Mouse (Mus musculus) c-Kit-positive CD71-positive TER-119-negative erythroid progenitor cells, embryonic 14.5 days (primary cell): ENCODE results near the gene Zbtb37.
A peak's percentile ranks its signal among the peaks of the same experiment; 100 is the strongest.

Experiments
- DNase-seq: peaks from one replicate; pipeline ENCODE4 v3.0.0-alpha.2; 2013; ENCODE audit warnings: low read depth

Zbtb37 gene

DNA sequence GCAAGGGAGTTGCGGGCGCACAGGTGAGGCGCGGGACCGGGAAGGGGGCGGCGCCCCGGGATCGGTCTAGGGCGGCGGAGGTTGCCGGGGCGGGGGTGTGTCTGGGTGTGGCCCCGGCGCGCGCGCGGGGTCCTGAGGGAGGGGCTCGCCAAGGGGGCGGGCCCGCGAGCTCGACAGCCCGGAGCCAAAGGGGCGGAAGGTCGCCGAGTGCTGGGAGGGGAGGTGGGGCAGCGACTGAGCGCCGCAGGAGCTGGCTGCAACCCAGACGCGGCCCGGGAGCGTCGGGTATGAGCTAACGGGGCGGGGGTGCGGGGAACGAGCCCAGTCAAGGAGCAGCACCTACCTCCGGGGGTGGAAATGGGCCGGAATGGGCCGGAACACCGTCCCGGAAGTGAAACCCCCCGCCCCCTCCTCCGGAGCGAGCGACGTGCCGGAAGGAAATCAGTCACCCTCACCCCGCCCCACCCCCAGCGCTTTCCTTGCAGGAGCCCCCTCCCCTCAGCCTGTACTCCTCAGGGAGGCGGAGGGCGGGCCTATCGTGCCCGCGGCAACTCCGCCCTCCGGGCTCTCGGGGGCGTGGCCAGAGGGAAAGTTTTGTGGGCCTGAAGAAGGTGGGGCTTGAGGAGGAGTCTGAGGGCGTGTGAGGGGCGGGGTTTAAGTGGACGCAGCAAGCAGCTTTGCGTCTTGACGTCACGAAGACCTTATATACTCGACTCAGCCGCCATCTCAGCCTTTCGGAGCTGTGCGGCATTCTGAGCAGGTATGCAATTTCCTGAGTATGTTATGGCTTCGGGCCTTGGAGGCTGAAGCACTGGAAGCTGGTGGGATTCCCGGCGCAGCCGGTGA lies at the start of gene Zbtb37:
Gene Zbtb37, minus strand, starts transcription at position 415 of the 846 bp plus-strand sequence.
- peak; percentile 99 for DNase-seq

DNA sequence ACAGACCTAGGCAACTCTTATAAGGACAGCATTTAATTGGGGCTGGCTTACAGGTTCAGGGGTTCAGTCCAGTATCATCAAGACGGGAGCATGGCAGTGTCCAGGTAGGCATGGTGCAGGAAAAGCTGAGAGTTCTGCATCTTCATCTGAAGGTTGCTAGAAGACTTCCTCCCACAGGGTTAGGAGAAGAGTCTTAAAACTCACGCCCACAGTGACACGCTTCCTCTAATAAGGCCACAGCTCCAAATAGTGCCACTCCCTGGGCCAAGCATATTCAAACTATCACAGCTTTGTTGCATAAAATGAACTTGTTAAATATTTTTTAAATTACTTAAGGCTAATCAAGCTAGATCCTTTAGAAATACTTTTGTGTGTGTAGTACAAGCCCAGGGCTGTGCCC lies 42.6 kb upstream of the Zbtb37 start:
- DNase-seq, result no peak

DNA sequence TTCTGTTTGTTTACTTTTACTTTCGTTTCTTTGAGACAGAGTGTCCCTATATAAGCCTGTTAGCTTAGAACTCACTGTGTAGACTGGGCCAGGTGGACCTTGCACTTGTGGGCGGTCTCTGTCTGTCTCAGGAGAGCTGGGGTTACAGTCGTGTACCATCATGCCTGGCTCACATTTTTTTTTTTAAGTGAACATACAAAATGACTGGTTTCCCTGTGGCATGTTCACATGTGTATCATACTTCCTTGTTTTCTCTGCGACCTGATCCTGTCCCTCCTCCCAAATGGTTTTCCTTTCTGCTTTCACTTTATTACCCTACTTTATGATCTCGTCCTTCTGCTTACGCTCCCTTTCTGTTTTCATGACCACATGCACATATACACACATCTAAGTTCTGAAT lies 41.6 kb upstream of the Zbtb37 start:
- DNase-seq, result no peak

DNA sequence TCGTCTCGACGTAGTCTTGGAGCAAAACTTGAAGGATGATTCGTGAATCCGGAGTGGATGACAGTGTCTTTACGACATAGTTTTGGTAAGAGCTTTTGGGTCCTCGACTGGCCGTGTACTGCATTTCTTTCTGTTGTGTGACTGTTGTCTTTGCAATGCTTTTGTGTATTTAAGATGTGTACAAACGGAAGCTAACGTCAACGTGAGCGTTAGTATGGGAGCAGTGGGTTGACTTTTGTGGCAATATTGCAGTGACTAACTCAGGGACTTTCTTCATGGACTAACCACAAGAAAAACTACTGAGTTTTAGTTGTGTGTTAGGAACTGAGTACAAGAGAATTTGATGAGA lies 36.6 kb upstream of the Zbtb37 start:
- DNase-seq, result no peak

- peak; percentile 93 for DNase-seq
Observed at GRCm38 (mm10) chr1:161070352-161071271, 36.0 kb upstream of the Zbtb37 start, which contains the start of the genes Dars2 and Cenpl. Gene Dars2, minus strand, starts transcription at chr1:161070658. Gene Cenpl, plus strand, starts transcription at chr1:161070713.

DNA sequence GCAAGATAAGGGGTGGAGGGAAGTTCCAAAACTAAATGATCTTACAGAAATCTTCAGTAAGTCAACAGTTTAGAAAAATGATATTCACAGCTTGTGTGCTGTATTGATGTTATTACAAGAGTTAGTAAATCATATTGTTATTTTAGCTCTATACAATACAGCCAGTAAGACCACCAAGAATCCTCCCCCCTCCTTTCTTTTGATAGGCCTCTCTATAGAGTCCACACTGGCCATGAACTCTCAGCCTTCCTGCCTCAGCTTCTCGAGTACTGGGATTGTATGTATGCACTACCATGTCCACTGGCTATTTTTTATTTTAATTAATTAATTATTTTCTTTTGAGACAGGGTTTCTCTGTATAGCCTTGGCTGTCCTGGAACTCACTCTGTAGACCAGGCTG lies 28.7 kb upstream of the Zbtb37 start:
- DNase-seq, result no peak

GRCm38 (mm10) chr1:161057164-161057563 lies 22.5 kb upstream of the Zbtb37 start:
- no peak for DNase-seq

GRCm38 (mm10) chr1:161046972-161047371 lies 12.3 kb upstream of the Zbtb37 start:
- no peak for DNase-seq

GRCm38 (mm10) chr1:161041261-161042020 lies 6.8 kb upstream of the Zbtb37 start:
- DNase-seq, result no peak

DNA sequence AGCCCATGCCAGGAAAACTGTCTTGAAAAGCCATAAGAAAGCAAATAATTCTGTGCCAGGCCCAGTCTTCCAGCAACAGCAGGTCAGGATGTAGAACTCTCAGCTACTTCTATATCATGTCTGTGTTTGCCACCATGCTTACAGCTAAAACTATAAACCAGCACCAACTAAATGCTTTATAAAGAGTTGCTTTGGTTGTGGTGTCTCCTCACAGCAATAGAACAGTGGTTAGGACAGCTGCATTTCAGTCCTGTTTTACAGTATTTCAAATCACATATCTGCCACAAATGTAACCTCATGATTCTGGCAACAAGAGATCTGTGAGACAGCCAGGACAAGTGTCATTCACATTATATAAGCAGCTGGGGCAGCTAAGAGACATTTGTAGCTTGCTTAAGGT lies 6.2 kb upstream of the Zbtb37 start:
- no peak for DNase-seq

DNA sequence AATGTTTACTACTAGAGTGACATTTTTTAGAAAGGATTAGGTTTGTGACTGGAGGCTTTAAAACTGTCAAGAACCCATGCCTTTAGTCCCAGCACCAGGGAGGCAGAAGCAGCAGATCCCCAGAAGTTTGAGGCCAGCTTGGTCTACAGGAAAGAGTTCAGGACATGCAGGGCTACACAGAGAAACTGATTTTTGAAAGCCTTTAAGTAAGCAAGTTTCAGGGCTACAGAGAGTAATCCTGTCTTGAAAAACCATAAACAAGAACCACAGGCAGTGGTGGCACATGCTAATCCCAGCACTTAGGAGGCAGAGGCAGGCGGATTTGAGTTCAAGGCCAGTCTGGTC lies 5.7 kb upstream of the Zbtb37 start:
- DNase-seq, result no peak

GRCm38 (mm10) chr1:161039741-161040425 lies 5.2 kb upstream of the Zbtb37 start:
- no peak for DNase-seq

DNA sequence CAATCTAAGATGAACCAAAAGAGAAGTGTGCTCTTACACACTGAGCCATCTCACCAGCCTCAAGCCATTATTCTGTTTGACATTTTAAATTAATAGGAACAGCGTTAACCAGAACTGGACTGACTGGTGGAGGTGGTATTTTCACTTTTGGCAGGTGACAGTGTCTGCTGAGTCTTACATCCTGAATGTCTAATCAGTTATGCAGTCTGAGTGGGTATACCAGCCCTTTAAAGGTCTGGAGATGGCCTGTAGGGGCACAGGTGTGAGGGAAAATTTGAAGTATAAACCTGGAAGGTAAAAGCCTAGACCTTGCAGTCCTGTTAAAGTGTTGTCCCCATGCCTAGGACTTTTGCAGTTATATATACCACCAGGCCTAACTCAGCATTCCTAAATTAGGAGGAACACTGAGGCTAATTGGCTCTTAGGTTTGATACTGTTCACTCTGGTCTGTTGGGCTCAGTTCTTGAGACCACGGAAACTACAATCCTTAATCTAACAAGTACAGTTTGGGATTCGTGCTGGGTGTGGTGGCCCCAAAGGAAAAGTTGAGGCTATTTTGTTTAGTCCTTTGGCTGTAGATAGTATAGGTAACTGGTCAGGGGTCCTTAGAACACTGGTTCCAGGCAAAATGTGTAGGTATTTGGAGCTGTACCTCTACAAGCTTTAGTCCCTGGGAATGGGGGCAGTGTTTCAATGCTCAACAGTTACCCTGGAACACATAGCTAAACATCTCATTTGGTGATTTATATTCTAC lies 4.5 kb upstream of the Zbtb37 start:
- DNase-seq, result no peak

DNA sequence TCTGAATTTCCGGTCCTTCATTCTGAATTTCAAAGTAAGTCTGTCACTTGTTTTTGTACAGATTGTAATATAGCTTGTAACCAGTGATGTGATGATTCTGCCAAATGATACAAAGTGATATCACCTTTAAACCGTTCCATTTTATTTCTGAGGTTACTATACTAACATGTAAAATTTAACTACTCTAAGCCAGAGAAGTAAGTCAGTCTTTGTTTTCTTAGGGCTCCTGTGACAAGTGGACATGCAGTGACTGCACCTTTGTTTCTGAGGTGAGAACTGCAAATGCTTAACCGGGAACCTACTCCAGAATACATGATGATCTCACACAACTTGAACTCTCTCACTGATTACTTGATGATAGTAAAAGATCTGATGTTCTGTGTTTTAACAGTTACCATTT lies 3.4 kb upstream of the Zbtb37 start:
- no peak for DNase-seq

GRCm38 (mm10) chr1:161037599-161037998 lies 3.0 kb upstream of the Zbtb37 start:
- DNase-seq, result no peak

- DNase-seq, result no peak
Observed at GRCm38 (mm10) chr1:161037026-161037425, 2.4 kb upstream of the Zbtb37 start.

DNA sequence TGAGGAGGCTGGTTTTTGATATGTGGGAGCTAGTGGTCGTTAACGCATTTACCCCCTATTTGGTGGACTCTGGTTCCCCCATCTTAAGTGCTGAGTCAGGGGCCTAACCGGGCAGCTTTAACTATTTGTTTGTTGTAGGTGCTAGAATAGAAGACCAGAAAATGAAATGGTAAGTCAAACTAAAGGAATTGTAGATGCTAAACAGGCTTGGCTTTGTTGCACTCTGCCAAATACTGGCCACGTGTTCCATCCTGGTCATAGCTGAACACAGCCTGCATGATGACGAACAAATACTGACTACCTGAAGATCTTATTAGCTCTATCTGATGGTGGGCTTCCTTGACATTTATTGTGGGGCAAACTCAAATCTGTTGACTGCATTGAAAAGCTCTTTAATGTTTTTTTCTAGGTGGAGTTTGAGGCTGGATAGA lies 1.8 kb upstream of the Zbtb37 start:
- DNase-seq, result no peak

- no peak for DNase-seq
Observed at GRCm38 (mm10) chr1:161035786-161036404, 1.2 kb upstream of the Zbtb37 start.

DNA sequence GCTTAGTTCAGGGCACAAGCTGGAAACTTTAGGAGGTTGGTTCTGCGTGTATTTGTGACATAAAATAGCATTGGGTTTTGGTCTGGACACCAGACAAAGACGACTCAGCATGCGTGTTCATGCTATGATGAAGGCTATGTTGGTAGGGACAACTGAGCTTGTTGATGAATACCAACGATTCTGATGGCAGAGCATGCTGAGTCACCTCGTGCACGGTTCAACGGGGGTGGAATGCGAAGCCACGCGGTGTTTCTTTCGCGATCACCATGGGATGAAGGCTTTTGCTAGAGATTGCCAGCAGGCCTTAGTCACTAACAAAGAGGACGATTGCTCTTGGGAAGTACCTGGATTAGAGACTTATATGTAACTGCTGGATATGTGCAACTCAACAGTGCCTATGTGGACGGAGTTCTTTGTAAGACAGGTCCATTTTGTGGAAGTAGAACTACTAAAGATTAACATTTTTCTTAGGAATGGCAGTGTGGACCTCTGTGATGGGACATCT lies 684 bp upstream of the Zbtb37 start:
- DNase-seq, result no peak

GRCm38 (mm10) chr1:161033856-161034434 lies 704 bp downstream of the Zbtb37 start:
- DNase-seq, result no peak
